Mouse (Mus musculus) E14TG2a.4 (cell line): ENCODE results near the gene B130006D01Rik.

ENCODE experiments used
- CTCF ChIP-seq: conservative IDR thresholded peaks from 2 replicates; pipeline ENCODE4 v1.5.1; 2014; ENCODE audit warnings: low read length
- NANOG ChIP-seq: IDR thresholded peaks from 2 replicates; pipeline ENCODE4 v1.6.1; 2014; ENCODE audit warnings: borderline replicate concordance, low read length, mixed read lengths

GRCm38 (mm10) chr11:95687084-95687656, 36.2 kb upstream of the B130006D01Rik start:
- TF ChIP-seq CTCF (no peak), NANOG (no peak)
